Mouse (Mus musculus): ENCODE data around the gene Pi4k2a. TPM values are rescaled to one million over a fixed set of nuclear protein-coding genes. Genes with fewer than 3 reads are reported as not detected.

Gene Pi4k2a
- polyA plus RNA-seq, 1 experiment from 2014 or later: 20.9 TPM

DNA sequence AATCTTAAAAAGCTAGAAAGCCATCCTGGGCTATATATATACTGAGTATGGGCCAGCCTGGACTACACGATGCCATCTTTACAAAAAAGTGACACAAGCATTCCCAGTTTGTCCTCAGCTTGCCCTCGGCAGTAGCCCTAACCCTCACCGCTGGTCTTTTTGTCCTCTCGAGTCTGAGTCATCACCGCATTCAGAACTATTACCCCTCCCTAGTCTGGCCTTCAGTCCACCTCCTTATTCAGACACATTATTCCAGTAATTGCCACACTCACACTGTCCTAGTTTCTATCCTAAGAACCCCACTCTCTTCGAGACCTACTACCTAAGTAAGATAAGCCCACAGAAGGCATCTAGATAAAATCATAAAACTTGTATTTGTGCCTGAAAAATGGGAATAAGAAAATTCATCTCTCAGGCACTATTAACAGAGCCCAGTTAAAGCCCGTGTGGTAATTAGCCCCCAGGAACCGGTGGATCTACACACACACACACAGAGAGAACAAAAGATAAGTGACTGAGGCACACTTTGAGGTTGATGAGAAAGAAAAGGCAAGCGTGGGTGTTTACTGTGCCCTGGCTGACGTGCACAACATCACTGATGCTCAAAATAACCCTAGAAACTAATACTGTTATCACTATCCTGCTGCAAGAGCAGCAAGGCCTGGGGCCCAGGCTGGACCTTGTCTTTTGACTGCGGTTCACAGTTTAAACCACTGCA, 35.4 kb downstream of the Pi4k2a start:
- H3K27ac ChIP-seq (ENCODE audit: low read depth, low read length): no peak overlapping the region
- H3K4me2 ChIP-seq (replicated peaks; ENCODE audit: low read depth, low read length): no peak overlapping the region
- peaks cover 8% of the 10 kb centered on the region for H3K36me3 ChIP-seq (ENCODE audit: control insufficient read depth, insufficient read depth, low read length)
- DNase-seq (ENCODE audit: low spot score) (no peak), ATAC-seq (ENCODE audit: low FRiP score) (no peak)
- no peaks in the 10 kb centered on the region for H3K9me3 ChIP-seq (ENCODE audit: control insufficient read depth, low read length)
- peaks cover 3% of the 10 kb centered on the region; the same call in 1 of the 2 replicates for H3K4me1 ChIP-seq (replicated peaks; ENCODE audit: control insufficient read depth, insufficient read depth, low read length)
- 86% methylated on average over 11 of the region's 11 CpGs for WGBS
- H3K27me3 ChIP-seq (ENCODE audit: control insufficient read depth, insufficient read depth, low read length): 0 out of 2 replicates have a peak, but pooled peaks cover 3% of the 10 kb centered on the region
- no peak overlapping the region for H3K9ac ChIP-seq (ENCODE audit: low read depth, low read length)
- H3K4me3 ChIP-seq (ENCODE audit: low read depth, low read length): no peak overlapping the region

DNA sequence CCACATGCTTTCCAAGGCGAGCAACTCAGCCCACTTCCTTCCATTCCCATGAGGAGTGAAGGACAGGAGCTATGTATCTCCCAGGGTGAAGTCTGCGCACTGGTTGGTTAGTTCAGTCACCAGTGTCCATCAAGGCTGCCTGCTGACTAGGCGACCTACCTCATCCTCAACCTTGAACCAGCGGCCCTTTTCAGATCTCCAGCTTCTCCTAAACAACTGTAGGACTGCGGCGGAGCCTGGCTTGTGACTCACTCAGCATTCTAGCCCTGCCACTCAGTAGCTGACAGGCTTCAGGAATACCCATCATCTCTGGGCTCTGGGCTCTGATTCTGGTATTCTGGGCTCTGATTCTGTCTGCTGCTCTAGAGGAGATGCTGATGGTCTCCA, 35.9 kb downstream of the Pi4k2a start:
- Histone ChIP-seq H3K9me3 (ENCODE audit: control insufficient read depth, low read length) (no peaks in the 10 kb centered on the region), H3K36me3 (ENCODE audit: control insufficient read depth, insufficient read depth, low read length) (peaks cover 4% of the 10 kb centered on the region), H3K27me3 (ENCODE audit: control insufficient read depth, insufficient read depth, low read length) (0 out of 2 replicates have a peak, but pooled peaks cover 3% of the 10 kb centered on the region), H3K4me2 (replicated peaks; ENCODE audit: low read depth, low read length) (no peak overlapping the region), H3K27ac (ENCODE audit: low read depth, low read length) (no peak overlapping the region), H3K4me1 (replicated peaks; ENCODE audit: control insufficient read depth, insufficient read depth, low read length) (peaks cover 3% of the 10 kb centered on the region; the same call in 1 of the 2 replicates), H3K9ac (ENCODE audit: low read depth, low read length) (no peak overlapping the region), H3K4me3 (ENCODE audit: low read depth, low read length) (no peak overlapping the region)
- 89% methylated on average over 6 of the region's 6 CpGs for WGBS
- ATAC-seq (ENCODE audit: low FRiP score): no peak
- no peak for DNase-seq (ENCODE audit: low spot score)

DNA sequence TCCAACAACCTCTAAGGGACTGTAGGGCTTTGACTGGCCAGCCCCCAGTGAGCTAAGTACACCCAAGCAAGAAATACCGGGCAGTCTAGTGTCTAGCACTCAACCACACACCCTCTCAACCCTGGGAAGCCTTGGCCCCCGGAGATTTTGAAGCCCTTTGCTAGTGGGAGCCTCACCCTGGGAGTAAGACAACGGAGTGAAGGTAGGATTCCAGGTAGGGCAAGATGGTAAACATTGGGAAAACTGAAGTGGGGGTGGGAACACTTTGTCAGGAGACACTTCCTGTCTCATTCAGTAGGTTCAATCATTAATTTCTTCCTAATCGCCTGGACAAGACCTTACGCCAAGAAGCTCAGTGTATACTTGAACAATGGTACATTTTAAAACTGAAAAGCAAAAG, 36.8 kb downstream of the Pi4k2a start:
- WGBS: 89% methylated on average over 5 of the region's 5 CpGs

GRCm38 (mm10) chr19:42128052-42128740, 37.9 kb downstream of the Pi4k2a start:
- H3K4me3 ChIP-seq (ENCODE audit: low read depth, low read length): peak overlapping the region; percentile 61
- H3K4me1 ChIP-seq (replicated peaks; ENCODE audit: control insufficient read depth, insufficient read depth, low read length): peaks cover 3% of the 10 kb centered on the region; the same call in 1 of the 2 replicates
- no peaks in the 10 kb centered on the region for H3K9me3 ChIP-seq (ENCODE audit: control insufficient read depth, low read length)
- H3K27ac ChIP-seq (ENCODE audit: low read depth, low read length): no peak overlapping the region
- no peaks in the 10 kb centered on the region for H3K36me3 ChIP-seq (ENCODE audit: control insufficient read depth, insufficient read depth, low read length)
- H3K27me3 ChIP-seq (ENCODE audit: control insufficient read depth, insufficient read depth, low read length): 0 out of 2 replicates have a peak, but pooled peaks cover 3% of the 10 kb centered on the region
- peak overlapping the region; percentile 69 for H3K9ac ChIP-seq (ENCODE audit: low read depth, low read length)
- ATAC-seq (ENCODE audit: low FRiP score) (no peak), DNase-seq (ENCODE audit: low spot score) (no peak)
- peak overlapping the region; percentile 98 for H3K4me2 ChIP-seq (replicated peaks; ENCODE audit: low read depth, low read length)
- WGBS: 8% methylated on average over 23 of the region's 23 CpGs

More for the DNA sequence above, 36.8 kb downstream of the Pi4k2a start:
- Histone ChIP-seq H3K4me2 (replicated peaks; ENCODE audit: low read depth, low read length) (no peak overlapping the region), H3K4me1 (replicated peaks; ENCODE audit: control insufficient read depth, insufficient read depth, low read length) (peaks cover 3% of the 10 kb centered on the region; the same call in 1 of the 2 replicates), H3K9me3 (ENCODE audit: control insufficient read depth, low read length) (no peaks in the 10 kb centered on the region), H3K9ac (ENCODE audit: low read depth, low read length) (no peak overlapping the region), H3K4me3 (ENCODE audit: low read depth, low read length) (no peak overlapping the region), H3K27ac (ENCODE audit: low read depth, low read length) (no peak overlapping the region), H3K36me3 (ENCODE audit: control insufficient read depth, insufficient read depth, low read length) (no peaks in the 10 kb centered on the region), H3K27me3 (ENCODE audit: control insufficient read depth, insufficient read depth, low read length) (0 out of 2 replicates have a peak, but pooled peaks cover 3% of the 10 kb centered on the region)
- ATAC-seq (ENCODE audit: low FRiP score) (no peak), DNase-seq (ENCODE audit: low spot score) (no peak)

DNA sequence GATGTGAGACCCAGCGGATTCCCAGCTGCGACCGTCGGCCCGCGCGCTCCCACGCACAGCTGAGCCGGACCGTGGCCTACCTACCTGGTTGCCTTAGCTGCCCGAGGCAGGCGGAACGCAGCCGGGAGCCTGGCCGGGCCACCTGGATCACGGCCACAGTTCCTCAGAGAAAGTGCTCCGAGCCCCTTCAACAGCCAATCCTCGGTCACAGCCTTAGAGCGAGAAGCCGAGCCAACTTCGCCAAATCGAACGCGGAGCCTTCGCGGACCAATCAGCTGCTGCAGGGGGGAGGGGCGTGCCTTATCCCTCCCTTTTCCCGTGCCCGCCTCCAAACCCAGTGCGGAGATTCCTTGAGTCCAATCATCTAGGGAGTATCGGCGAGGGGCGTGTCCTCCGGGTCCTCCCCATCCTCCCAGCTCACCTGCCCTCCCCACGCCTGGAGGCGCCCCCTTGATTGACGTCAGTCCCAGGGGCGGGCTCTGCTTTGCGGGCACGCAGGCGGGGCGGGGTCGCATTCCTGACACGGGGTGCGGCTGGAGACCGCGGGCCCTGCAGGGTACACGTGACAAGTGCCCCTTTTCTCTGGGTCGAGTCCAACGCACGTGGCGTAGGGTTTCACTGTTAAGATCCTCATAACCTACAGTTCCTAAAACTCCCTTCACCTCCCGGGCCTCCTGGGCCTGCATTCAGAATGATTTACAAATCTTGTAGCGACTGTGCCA, 38.7 kb downstream of the Pi4k2a start, which contains the start of gene Avpi1:
TSS of gene Avpi1 (minus strand) at position 273 of the 722 bp plus-strand sequence.
- H3K4me2 ChIP-seq (replicated peaks; ENCODE audit: low read depth, low read length): peak within 1 kb of the TSS; percentile 98
- 0 out of 2 replicates have a peak, but pooled peaks cover 3% of the 10 kb centered on the region for H3K27me3 ChIP-seq (ENCODE audit: control insufficient read depth, insufficient read depth, low read length)

DNA sequence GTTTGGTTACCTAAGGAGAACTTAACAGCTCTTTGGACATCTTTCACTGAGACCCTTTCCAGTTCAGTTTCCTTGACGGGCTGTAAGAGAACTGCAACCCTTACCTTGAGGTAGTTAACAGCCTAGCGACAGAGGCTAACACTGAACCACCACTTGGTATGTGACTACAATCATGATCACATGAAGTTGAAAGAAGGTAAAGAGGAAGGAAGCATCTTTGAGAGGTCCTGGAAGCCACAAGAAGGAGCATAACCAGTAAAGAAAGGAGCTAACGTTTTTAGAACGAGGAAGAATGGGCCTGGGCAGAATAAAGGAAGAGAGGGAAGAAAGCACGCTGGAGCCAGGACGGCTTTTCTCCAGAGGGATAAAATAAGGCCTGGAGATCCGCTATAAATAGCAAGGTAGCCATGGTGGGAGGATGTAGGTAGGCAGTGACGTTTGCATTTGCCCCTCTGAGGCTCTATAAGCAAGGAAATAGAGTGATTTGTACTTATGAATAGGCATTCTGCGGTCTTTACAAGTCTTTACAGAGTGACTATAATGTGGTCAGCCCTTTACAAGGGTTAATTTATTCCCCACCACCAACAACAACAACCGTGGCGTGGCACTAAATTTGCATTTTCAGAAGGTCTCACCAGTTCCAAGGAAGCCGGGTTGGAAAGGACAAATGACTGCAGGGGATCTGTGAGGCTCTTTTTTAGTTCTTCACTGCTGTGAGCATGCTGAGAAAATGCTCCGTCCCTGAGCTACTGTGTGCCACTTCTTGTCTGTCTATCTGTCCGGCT, 39.4 kb downstream of the Pi4k2a start:
- H3K4me3 ChIP-seq (ENCODE audit: low read depth, low read length): peak overlapping the region; percentile 61
- 20% methylated on average over 14 of the region's 14 CpGs for WGBS
- peak; percentile 37 for ATAC-seq (ENCODE audit: low FRiP score)
- H3K9me3 ChIP-seq (ENCODE audit: control insufficient read depth, low read length): no peaks in the 10 kb centered on the region
- no peak overlapping the region for H3K9ac ChIP-seq (ENCODE audit: low read depth, low read length)
- no peak for DNase-seq (ENCODE audit: low spot score)
- H3K27ac ChIP-seq (ENCODE audit: low read depth, low read length): no peak overlapping the region
- H3K36me3 ChIP-seq (ENCODE audit: control insufficient read depth, insufficient read depth, low read length): no peaks in the 10 kb centered on the region
- peak overlapping the region; percentile 98 for H3K4me2 ChIP-seq (replicated peaks; ENCODE audit: low read depth, low read length)
- H3K4me1 ChIP-seq (replicated peaks; ENCODE audit: control insufficient read depth, insufficient read depth, low read length): peaks cover 3% of the 10 kb centered on the region; the same call in 1 of the 2 replicates
- 0 out of 2 replicates have a peak, but pooled peaks cover 3% of the 10 kb centered on the region for H3K27me3 ChIP-seq (ENCODE audit: control insufficient read depth, insufficient read depth, low read length)

More for the DNA sequence above, 38.7 kb downstream of the Pi4k2a start, which contains the start of gene Avpi1:
- peak; percentile 96 for ATAC-seq (ENCODE audit: low FRiP score)
- peak; percentile 95 for DNase-seq (ENCODE audit: low spot score)
- WGBS: under 1% methylated on average over 54 of the region's 54 CpGs
- H3K36me3 ChIP-seq (ENCODE audit: control insufficient read depth, insufficient read depth, low read length): no peaks in the 10 kb centered on the region
- H3K4me3 ChIP-seq (ENCODE audit: low read depth, low read length): peak within 1 kb of the TSS; percentile 61
- no peak within 1 kb of the TSS for H3K27ac ChIP-seq (ENCODE audit: low read depth, low read length)
- peaks cover 3% of the 10 kb centered on the region; the same call in 1 of the 2 replicates for H3K4me1 ChIP-seq (replicated peaks; ENCODE audit: control insufficient read depth, insufficient read depth, low read length)
- no peaks in the 10 kb centered on the region for H3K9me3 ChIP-seq (ENCODE audit: control insufficient read depth, low read length)
- peak within 1 kb of the TSS; percentile 69 for H3K9ac ChIP-seq (ENCODE audit: low read depth, low read length)

GRCm38 (mm10) chr19:42130294-42130606, 40.0 kb downstream of the Pi4k2a start:
- WGBS: 57% methylated on average over 3 of the region's 3 CpGs
- no peak for DNase-seq (ENCODE audit: low spot score)
- Histone ChIP-seq H3K4me1 (replicated peaks; ENCODE audit: control insufficient read depth, insufficient read depth, low read length) (peaks cover 3% of the 10 kb centered on the region; the same call in 1 of the 2 replicates), H3K9ac (ENCODE audit: low read depth, low read length) (no peak overlapping the region), H3K4me2 (replicated peaks; ENCODE audit: low read depth, low read length) (no peak overlapping the region), H3K4me3 (ENCODE audit: low read depth, low read length) (no peak overlapping the region), H3K9me3 (ENCODE audit: control insufficient read depth, low read length) (no peaks in the 10 kb centered on the region), H3K27ac (ENCODE audit: low read depth, low read length) (no peak overlapping the region), H3K36me3 (ENCODE audit: control insufficient read depth, insufficient read depth, low read length) (no peaks in the 10 kb centered on the region), H3K27me3 (ENCODE audit: control insufficient read depth, insufficient read depth, low read length) (0 out of 2 replicates have a peak, but pooled peaks cover 3% of the 10 kb centered on the region)
- ATAC-seq (ENCODE audit: low FRiP score): no peak

GRCm38 (mm10) chr19:42131101-42131500, 40.8 kb downstream of the Pi4k2a start:
- Histone ChIP-seq H3K27me3 (ENCODE audit: control insufficient read depth, insufficient read depth, low read length) (0 out of 2 replicates have a peak, but pooled peaks cover 3% of the 10 kb centered on the region), H3K27ac (ENCODE audit: low read depth, low read length) (no peak overlapping the region), H3K4me3 (ENCODE audit: low read depth, low read length) (no peak overlapping the region), H3K9me3 (ENCODE audit: control insufficient read depth, low read length) (no peaks in the 10 kb centered on the region), H3K36me3 (ENCODE audit: control insufficient read depth, insufficient read depth, low read length) (no peaks in the 10 kb centered on the region), H3K4me2 (replicated peaks; ENCODE audit: low read depth, low read length) (no peak overlapping the region), H3K9ac (ENCODE audit: low read depth, low read length) (no peak overlapping the region), H3K4me1 (replicated peaks; ENCODE audit: control insufficient read depth, insufficient read depth, low read length) (peaks cover 3% of the 10 kb centered on the region; the same call in 1 of the 2 replicates)
- DNase-seq (ENCODE audit: low spot score) (no peak), ATAC-seq (ENCODE audit: low FRiP score) (no peak)
- 77% methylated on average over 5 of the region's 5 CpGs for WGBS

Data from hindbrain, embryonic 11.5 days (tissue).